Mouse (Mus musculus) hindbrain, embryonic 14.5 days (tissue): ENCODE measurements around the gene Gab2. TPM values are rescaled to one million over a fixed set of nuclear protein-coding genes. Genes with fewer than 3 reads are reported as not detected.

Experiments
- ATAC-seq: fragments of 200-750 bp; cut with Nextera tagmentation; 2 replicates; pipeline ENCODE4 v1.8.0; 2017; ENCODE audit warnings: moderate number of reproducible peaks, mild to moderate bottlenecking, moderate TSS enrichment, moderate library complexity; ENCODE audit not compliant: low FRiP score
- DNase-seq: peaks from one replicate; pipeline ENCODE4 v3.0.0-alpha.2; 2015; ENCODE audit warnings: low spot score
- H3K27ac ChIP-seq: fragments of 300-500 bp; sonication (generic); 2 replicates; pipeline ENCODE4 v1.5.1; 2014; ENCODE audit warnings: mild to moderate bottlenecking, moderate library complexity
- H3K27me3 ChIP-seq: fragments of 300-500 bp; sonication (generic); 2 replicates; pipeline ENCODE4 v1.6.1; 2014; ENCODE audit warnings: mild to moderate bottlenecking, low read length, mixed read lengths; ENCODE audit not compliant: control insufficient read depth, insufficient read depth
- H3K36me3 ChIP-seq: fragments of 300-500 bp; sonication (generic); replicated peaks from 2 replicates; pipeline ENCODE4 v1.6.1; 2014; ENCODE audit not compliant: control insufficient read depth, insufficient read depth
- H3K4me1 ChIP-seq: fragments of 300-500 bp; sonication (generic); replicated peaks from 2 replicates; pipeline ENCODE4 v1.6.1; 2014; ENCODE audit warnings: antibody characterized with exemption, low read length, mixed read lengths; ENCODE audit not compliant: control insufficient read depth, insufficient read depth
- H3K4me2 ChIP-seq: fragments of 300-500 bp; sonication (generic); replicated peaks from 2 replicates; pipeline ENCODE4 v1.6.1; 2014; ENCODE audit warnings: mild to moderate bottlenecking, moderate library complexity
- H3K4me3 ChIP-seq: fragments of 300-500 bp; sonication (generic); replicated peaks from 2 replicates; pipeline ENCODE4 v1.5.1; 2014; ENCODE audit warnings: mild to moderate bottlenecking, low read length
- H3K9ac ChIP-seq: fragments of 300-500 bp; sonication (generic); 2 replicates; pipeline ENCODE4 v1.6.1; 2014
- H3K9me3 ChIP-seq: fragments of 300-500 bp; sonication (generic); 2 replicates; pipeline ENCODE4 v1.6.1; 2016; ENCODE audit warnings: low read length; ENCODE audit not compliant: control insufficient read depth
- WGBS: fragments of 180-500 bp; shearing (Covaris S2); extraction: QIAGEN DNeasy Blood & Tissue Kit; methylation state at CpG from one replicate; pipeline ENCODE4 v1.1.7; 2014; 5-methylcytosine and 5-hydroxymethylcytosine counted together
- polyA plus RNA-seq: library from polyadenylated mRNA; unstranded; fragments of >200 nt; fragmentation: Nextera tagmentation; extraction: Ambion mirVana; gene quantifications from 2 replicates; pipeline ENCODE4 v1.2.1, GENCODE M21; 2014

The Gab2 gene
- polyA plus RNA-seq, 1 experiment from 2014 or later, result 19.4 TPM

DNA sequence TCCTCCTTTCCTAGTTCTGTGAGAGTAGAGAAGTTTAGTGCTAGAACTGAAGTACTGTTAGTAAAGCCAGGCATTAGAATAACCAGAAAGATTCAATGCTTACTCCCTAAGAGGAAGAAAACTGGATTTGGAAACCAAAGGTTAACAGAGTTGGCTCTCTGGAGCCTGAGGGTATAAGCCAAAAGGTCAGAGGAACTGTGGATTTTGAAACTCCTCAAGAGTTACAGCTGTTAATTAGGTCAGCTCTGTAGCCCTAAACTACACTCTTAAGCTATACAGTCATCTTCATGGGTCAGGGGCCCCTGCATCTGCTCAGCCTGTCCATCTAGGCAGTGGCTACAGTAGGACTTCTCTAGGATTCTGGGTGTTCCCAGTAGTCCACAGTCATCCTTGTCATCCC is 4.4 kb upstream of the Gab2 start:
- Histone ChIP-seq H3K27me3 (no peaks in the 10 kb centered on the region), H3K9me3 (no peaks in the 10 kb centered on the region)
- no peak for ATAC-seq

GRCm38 (mm10) chr7:97078685-97079084 is 2.7 kb upstream of the Gab2 start:
- Histone ChIP-seq H3K9me3 (no peaks in the 10 kb centered on the region), H3K27me3 (no peaks in the 10 kb centered on the region), H3K4me1 (peaks cover 9% of the 10 kb centered on the region), H3K4me3 (no peak overlapping the region), H3K9ac (no peak overlapping the region), H3K4me2 (no peak overlapping the region), H3K36me3 (no peaks in the 10 kb centered on the region), H3K27ac (no peak overlapping the region)
- ATAC-seq (no peak), DNase-seq (no peak)
- WGBS, result 50% methylated on average over 4 of the region's 4 CpGs

More for the DNA sequence above, 4.4 kb upstream of the Gab2 start:
- Histone ChIP-seq H3K4me1 (no peaks in the 10 kb centered on the region), H3K4me2 (no peak overlapping the region), H3K9ac (no peak overlapping the region), H3K36me3 (no peaks in the 10 kb centered on the region), H3K4me3 (no peak overlapping the region), H3K27ac (no peak overlapping the region)
- no peak for DNase-seq

GRCm38 (mm10) chr7:97079145-97079544 is 2.2 kb upstream of the Gab2 start:
- Histone ChIP-seq H3K4me3 (no peak overlapping the region), H3K9me3 (no peaks in the 10 kb centered on the region), H3K4me1 (peaks cover 9% of the 10 kb centered on the region), H3K27ac (no peak overlapping the region), H3K27me3 (no peaks in the 10 kb centered on the region), H3K36me3 (no peaks in the 10 kb centered on the region), H3K4me2 (no peak overlapping the region), H3K9ac (no peak overlapping the region)
- ATAC-seq, result no peak
- whole genome bisulfite sequencing, result 15% methylated on average over 6 of the region's 6 CpGs
- peak; percentile 65 for DNase-seq

- Histone ChIP-seq H3K27me3 (no peaks in the 10 kb centered on the region), H3K9me3 (no peaks in the 10 kb centered on the region), H3K4me3 (no peak overlapping the region), H3K9ac (no peak overlapping the region), H3K4me2 (no peak overlapping the region), H3K36me3 (no peaks in the 10 kb centered on the region), H3K4me1 (peaks cover 9% of the 10 kb centered on the region), H3K27ac (no peak overlapping the region)
- ATAC-seq (no peak), DNase-seq (no peak)
- WGBS, result 73% methylated on average over 4 of the region's 4 CpGs
Observed at GRCm38 (mm10) chr7:97079651-97080365, 1.6 kb upstream of the Gab2 start.

DNA sequence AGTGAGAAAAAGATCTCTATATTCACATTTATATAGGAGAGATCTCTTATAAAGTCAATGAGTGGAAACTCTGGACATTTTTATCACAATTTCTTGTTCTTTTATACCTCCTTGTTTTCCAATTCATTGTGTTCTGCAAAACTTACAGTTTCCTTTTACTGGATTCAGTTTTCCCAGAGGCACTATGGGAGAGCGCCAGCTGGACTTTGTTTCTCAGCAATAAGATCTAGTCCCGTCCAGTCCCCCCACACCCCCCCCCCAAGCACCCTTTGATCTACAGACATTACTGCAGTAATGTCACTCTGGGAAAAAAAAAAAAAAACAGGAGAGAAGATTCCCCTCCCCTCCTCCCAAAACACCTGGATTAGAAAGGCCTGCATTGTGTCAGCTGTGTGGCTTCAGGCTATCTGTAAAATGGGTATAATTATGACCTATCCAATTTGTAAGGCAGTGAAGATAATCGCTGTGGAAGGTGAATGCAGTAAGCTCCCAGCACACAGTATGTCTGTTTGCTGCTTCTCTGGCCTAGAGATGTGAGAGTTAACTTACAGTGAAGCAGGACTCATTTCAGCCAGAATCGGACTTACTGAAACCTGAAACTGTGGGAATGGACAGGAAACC is 655 bp upstream of the Gab2 start:
- no peaks in the 10 kb centered on the region for H3K36me3 ChIP-seq
- H3K4me3 ChIP-seq, result peak overlapping the region; percentile 95
- H3K9me3 ChIP-seq, result no peaks in the 10 kb centered on the region
- peak; percentile 37 for DNase-seq
- WGBS, result 41% methylated on average over 4 of the region's 4 CpGs
- no peaks in the 10 kb centered on the region for H3K27me3 ChIP-seq
- H3K4me2 ChIP-seq, result peak overlapping the region; percentile 70
- peaks cover 9% of the 10 kb centered on the region for H3K4me1 ChIP-seq
- H3K27ac ChIP-seq, result peak overlapping the region; percentile 87
- no peak for ATAC-seq
- H3K9ac ChIP-seq, result peak overlapping the region; percentile 93

- H3K4me1 ChIP-seq, result peaks cover 9% of the 10 kb centered on the region
- peak overlapping the region; percentile 95 for H3K4me3 ChIP-seq
- H3K9ac ChIP-seq, result peak overlapping the region; percentile 93
- no peaks in the 10 kb centered on the region for H3K9me3 ChIP-seq
- peak overlapping the region; percentile 87 for H3K27ac ChIP-seq
- H3K4me2 ChIP-seq, result peak overlapping the region; percentile 70
- 0% methylated on average over 19 of the region's 38 CpGs for WGBS
- ATAC-seq (no peak), DNase-seq (no peak)
- no peaks in the 10 kb centered on the region for H3K27me3 ChIP-seq
- no peaks in the 10 kb centered on the region for H3K36me3 ChIP-seq
Observed at GRCm38 (mm10) chr7:97081959-97082218, 503 bp downstream of the Gab2 start.

DNA sequence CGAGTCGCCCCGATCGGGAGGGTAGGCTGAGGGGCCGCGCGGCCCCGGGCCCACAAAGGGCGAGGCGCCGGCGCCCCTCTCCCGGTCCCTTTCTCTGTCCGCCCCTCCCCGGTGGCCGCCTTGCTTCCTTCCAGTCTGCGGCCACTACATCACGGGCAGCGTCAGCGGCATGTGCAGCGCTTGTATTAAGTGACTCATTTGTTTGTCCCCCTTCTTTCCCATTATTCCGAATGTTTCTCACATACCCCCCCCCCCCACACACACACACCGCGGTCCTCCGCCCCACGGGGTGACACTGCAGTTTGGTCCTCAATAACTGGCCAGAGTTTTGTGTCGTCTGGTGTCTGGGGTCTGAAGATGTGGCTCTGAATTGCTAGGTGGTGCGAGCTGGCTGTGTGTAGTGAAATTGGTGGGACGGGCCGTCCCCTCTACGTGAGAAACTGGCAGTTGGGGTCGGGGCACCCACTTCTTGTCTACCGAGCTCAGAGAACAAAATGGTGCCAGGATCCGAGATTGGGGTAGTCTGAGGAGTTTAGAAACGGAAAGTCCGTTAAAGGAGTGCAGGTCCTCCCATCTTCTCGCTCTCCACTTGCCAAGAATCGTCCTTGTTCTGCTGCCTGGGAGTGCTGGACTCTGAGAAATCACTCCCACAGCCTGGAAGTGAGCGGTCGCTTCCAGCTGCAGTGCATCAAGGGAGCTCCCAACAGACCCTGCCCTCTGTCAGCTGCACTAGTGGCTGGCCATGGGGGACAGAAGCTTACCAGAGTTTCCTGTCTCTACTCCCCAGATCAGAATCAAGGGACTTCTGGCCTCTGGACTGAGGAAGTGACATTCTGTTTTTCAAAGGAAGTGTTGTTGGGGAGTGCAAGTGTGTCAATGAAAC is 1.1 kb downstream of the Gab2 start:
- Histone ChIP-seq H3K27me3 (no peaks in the 10 kb centered on the region), H3K4me1 (peaks cover 9% of the 10 kb centered on the region), H3K27ac (peak overlapping the region; percentile 87), H3K4me2 (peak overlapping the region; percentile 70), H3K9ac (peak overlapping the region; percentile 93), H3K9me3 (no peaks in the 10 kb centered on the region), H3K4me3 (peak overlapping the region; percentile 95), H3K36me3 (no peaks in the 10 kb centered on the region)
- DNase-seq (peak; percentile 49), ATAC-seq (peak; percentile 59)
- WGBS, result under 1% methylated on average over 38 of the region's 40 CpGs

- H3K4me2 ChIP-seq, result no peak overlapping the region
- H3K4me3 ChIP-seq, result no peak overlapping the region
Observed at GRCm38 (mm10) chr7:97083579-97083978, 2.2 kb downstream of the Gab2 start.

GRCm38 (mm10) chr7:97084181-97084580 is 2.8 kb downstream of the Gab2 start:
- peaks cover 9% of the 10 kb centered on the region for H3K4me1 ChIP-seq
- no peaks in the 10 kb centered on the region for H3K36me3 ChIP-seq
- H3K4me2 ChIP-seq, result no peak overlapping the region
- ATAC-seq, result no peak
- no peak overlapping the region for H3K4me3 ChIP-seq
- DNase-seq, result no peak
- H3K9me3 ChIP-seq, result no peaks in the 10 kb centered on the region
- WGBS, result 97% methylated on average over 1 of the region's 1 CpGs
- no peak overlapping the region for H3K9ac ChIP-seq
- no peaks in the 10 kb centered on the region for H3K27me3 ChIP-seq
- no peak overlapping the region for H3K27ac ChIP-seq

More at GRCm38 (mm10) chr7:97083579-97083978, 2.2 kb downstream of the Gab2 start:
- H3K27ac ChIP-seq, result peak overlapping the region; percentile 16; the same call in 1 of the 2 replicates
- H3K4me1 ChIP-seq, result peaks cover 9% of the 10 kb centered on the region
- H3K27me3 ChIP-seq, result no peaks in the 10 kb centered on the region
- H3K36me3 ChIP-seq, result no peaks in the 10 kb centered on the region
- DNase-seq, result no peak
- H3K9ac ChIP-seq, result no peak overlapping the region
- WGBS, result 89% methylated on average over 9 of the region's 9 CpGs
- H3K9me3 ChIP-seq, result no peaks in the 10 kb centered on the region
- no peak for ATAC-seq
